Mouse (Mus musculus): ENCODE measurements around the gene Ect2l.

Gene Ect2l

DNA sequence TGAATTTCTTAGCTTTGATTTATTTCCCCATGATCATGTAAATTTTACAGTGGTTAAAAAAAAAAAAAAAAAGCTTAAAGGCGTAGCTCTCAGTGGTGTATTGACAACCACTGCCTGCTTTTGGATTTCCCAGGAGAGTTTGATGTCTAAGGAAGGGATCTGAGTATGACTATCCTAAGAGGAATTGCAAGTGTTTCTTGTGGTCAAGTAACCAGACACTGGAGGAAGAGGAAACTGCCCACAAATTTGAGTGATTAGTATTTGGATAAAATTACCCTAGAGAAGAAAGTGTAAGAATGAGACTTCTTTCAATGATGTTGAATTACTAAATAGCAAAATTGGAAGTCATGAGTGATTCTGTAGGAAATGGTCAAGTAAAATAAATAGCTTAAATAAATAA, 129.2 kb downstream of the Ect2l start:
- no peak for DNase-seq (ENCODE audit: low read depth, low spot score)
